Mouse (Mus musculus) ZHBTc4 (cell line): ENCODE data around the gene Slc25a25.
"Not testable (repeated sequence)": the region's sequence is repeated elsewhere in the genome, so short reads cannot be mapped to it uniquely, and the experiment has no call there.

Experiments used
- DNase-seq: peaks from one replicate; pipeline ENCODE4 v3.0.0-alpha.2; 2011; ENCODE audit warnings: low read depth, low spot score

Gene Slc25a25

DNA sequence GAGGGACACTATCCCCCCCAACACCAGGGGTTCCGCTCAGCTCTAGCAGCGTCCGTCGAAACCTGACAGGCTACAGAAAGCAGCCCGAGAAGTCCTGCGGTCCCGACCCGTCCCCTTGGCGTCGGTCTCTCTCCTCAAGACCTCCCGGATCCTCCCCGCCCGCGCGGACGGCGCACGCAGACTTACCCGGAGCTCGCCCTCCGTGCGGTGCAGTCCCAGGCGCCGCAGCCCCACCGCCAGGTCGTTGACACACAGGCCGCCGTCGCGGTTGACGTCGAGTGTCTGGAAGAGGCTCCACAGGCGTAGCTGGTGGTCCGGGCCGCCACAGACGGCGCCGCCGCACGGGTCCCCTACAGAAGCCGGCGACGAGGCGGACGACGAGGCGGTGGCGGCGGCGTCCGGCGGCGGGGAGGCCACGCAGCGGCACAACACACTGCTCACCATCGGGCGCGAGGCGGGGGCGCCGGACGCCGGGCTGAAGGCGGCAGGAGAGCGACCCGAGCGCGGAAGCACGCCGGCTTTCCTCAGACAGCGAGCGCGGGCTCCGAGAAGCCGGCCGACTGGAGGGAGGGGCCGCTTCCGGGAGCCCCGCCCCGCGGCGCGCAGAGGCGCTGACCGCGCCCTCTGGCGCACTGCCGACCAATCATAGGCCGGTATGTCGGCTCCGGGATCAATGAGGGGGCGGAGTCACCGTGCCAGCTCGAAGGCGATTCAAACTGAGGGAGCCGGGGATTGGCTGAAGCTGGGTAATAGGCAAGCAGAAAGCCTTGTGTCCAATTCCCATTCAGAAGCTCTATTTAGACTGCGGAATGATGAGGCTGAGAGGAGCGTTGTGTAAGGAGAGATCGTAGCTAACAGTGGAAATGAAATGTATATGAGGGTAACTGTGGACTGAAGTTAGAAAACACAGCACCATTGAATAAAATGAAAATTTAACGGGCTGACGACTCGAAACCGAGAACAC, at the start of gene Slc25a25:
Gene Slc25a25, minus strand, starts transcription at position 565 of the 964 bp plus-strand sequence.
- DNase-seq, result peak; percentile 99

DNA sequence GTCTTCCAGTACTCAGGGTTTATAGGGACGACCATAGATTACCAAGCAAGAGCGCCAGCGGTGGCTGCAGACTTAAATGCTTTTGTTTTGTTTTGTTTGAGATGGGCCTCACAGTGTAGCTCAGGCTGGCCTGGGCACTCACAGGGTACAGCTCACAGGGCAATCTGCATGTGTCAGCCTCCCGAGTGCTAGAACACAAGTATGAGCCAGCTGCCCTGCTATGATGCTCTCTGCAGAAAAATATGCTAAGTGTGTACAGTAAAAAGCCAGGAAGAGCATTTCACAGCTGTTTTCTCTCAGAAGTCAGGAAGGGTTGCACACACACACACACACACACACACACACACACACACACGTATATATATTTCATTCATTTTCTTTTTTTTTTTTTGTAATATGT, 49.2 kb upstream of the Slc25a25 start:
- DNase-seq, result no peak

DNA sequence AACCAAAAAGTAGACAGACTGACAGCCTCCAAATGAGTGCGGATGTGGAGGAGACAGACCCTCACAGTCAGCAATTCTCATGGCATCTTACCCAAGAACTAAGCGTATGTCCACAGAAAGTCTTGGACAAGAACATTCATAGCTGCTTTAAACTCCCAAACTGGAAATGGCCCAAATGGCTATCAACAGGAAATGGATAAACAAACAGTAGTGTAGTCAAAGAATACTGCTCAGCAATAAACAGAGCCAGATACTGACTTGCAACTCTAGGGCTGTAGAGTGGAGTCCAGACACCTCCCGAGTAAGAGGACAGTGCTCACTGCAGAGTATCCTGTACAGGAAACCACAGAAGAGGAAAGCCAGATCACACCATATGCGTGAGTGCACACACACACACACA, 48.1 kb upstream of the Slc25a25 start:
- DNase-seq, result no peak

- DNase-seq, result no peak
Observed at GRCm38 (mm10) chr2:32496190-32496589, 44.9 kb upstream of the Slc25a25 start.

DNA sequence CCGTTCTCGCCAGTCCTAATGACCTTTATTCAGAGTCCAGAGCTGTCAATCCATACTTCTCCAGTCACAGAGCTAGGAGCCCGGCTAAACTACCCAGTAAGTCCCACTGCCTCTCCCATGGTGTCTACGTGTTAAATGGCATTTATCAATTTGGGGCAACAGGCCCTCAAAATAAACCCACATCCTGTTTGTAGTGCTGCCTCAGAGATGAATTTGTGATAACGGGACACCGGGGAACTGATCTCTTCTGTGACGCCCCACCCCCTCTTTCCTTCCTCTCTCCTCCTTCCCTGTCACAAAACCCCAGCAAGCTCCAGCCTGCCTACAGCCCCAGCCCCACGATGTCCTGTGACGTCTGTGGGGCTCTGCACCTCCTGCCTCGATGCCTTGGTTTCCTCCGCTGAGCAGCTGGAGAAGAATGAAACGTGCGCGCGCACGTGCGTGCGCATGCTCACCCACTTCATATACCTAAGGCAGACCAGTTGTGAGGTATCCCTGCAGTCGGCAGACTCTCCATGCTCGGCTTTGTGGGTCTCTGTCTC, 44.0 kb upstream of the Slc25a25 start:
- peak; percentile 57 for DNase-seq

DNA sequence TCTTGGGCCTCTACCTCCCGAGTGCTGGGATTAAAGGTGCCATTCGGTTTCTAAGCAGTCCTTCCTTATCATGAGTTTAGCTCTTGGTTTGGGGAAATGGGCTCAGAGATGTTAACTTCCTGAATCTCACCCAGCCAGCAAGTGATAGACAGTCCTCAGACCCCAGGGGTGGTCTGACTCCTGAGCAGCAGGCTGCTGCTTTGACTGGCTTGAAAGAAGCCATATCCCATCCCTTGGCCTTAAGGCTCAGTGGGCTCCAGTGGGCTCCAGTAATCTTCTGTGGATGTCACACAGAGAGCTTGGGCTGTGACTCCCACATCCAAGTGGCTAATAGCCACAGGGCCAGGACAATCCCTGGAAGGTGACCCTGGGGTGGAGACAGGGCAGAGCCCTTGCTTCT, 43.3 kb upstream of the Slc25a25 start:
- DNase-seq, result no peak

DNA sequence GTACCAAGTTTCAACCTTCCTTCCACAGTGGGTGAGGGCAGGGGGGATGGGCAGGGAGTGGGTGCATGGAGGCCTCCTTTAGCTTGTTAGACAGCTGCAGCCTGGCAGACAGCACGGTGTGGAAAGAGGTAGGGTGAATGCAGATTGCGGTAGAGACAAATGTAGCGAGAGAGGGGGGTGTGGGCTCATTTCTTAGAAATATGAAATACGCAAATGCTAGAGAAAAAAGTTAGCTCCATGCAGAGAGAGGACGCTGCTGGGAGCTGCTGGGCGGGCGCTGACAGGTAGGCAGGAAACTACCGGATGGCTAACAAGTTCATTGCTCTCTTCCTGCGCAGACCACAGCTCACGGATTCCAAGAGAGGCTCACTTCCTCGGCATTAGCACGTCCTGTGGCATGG, 42.1 kb upstream of the Slc25a25 start:
- DNase-seq, result no peak

DNA sequence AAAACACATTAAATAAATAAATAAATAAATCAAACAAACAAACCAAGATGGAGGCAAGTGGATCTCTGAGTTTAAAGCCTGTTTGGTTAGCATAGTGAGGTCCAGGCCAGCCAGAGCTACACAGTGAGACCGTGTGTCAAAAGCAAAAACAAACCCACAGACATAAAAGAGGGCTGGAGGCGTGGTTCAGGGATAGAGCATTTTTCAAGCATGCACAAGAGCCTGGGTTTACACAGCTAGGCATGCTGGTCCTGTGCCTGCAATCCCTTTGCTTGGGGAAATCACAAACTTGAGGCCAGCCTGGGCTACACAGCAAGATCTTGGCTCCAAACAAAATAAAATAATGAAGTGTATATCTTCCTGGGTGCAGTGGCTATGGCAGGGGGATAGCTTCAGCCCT, 41.4 kb upstream of the Slc25a25 start:
- DNase-seq, result no peak

GRCm38 (mm10) chr2:32490730-32491129, 39.5 kb upstream of the Slc25a25 start:
- DNase-seq, result peak; percentile 54

GRCm38 (mm10) chr2:32488679-32489078, 37.4 kb upstream of the Slc25a25 start:
- DNase-seq, result peak; percentile 95

DNA sequence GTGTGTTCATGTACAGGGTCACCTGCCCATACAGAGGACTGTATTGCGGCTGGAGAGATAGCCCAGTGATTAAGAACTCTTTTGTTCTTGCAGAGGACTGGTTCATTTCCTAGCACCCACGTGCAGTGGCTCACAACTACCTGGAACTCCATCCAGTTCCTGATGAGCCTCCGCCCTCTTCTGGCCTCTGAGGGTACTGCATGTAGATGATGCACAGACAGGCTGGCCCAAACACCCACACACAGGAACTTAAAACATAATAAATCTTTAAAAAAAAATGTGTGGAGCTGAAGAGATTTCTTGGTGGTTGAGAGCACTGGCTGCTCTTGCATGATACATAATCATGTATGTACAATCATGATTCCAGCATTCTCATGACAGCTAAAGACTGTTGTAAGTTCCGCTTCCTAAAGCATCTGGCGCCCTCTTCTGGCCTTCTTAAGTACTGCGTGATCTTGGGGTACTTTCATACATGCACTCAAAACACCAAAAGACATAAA, 35.9 kb upstream of the Slc25a25 start:
- DNase-seq, result peak; percentile 94

DNA sequence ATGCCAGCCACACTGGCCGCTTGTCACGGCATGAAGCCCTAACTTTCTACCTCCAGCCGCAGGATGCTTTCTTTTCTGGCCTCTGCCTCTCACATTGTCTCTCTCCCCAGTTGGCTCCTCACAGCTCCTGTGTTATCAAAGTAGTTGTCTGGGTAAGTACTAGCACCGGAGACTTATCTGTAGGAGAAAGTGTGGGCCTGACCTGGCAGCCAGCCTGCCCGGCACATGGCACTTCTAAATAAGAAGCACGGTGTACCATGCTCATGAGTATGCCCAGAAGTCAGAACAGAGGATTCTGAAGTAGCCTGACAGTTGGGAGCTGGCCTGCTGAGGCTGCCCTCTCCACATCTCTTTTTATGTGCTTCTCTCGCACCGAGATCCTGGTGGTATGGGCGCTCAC, 34.9 kb upstream of the Slc25a25 start:
- DNase-seq, result no peak

GRCm38 (mm10) chr2:32485751-32486150, 34.5 kb upstream of the Slc25a25 start:
- no peak for DNase-seq

DNA sequence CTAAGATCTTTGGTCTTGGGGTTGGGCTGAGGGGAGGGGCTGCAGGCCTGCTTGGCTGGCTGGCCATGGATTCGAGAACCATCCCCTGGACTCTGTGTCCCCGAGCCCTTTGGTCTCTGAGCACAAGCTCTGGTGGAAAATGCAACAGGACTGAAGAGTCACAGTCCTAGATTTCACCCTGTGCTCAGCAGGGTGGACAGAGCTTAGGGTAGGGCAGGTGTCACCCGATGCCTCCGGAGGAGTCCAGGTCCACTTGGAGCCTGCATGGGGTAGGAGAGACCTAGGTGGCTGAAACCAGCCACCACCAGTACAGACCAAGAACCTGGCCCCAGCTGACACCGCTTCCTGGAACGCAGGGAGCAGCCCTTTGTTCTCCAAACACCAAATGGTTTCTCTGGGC, 33.7 kb upstream of the Slc25a25 start:
- peak; percentile 77 for DNase-seq

DNA sequence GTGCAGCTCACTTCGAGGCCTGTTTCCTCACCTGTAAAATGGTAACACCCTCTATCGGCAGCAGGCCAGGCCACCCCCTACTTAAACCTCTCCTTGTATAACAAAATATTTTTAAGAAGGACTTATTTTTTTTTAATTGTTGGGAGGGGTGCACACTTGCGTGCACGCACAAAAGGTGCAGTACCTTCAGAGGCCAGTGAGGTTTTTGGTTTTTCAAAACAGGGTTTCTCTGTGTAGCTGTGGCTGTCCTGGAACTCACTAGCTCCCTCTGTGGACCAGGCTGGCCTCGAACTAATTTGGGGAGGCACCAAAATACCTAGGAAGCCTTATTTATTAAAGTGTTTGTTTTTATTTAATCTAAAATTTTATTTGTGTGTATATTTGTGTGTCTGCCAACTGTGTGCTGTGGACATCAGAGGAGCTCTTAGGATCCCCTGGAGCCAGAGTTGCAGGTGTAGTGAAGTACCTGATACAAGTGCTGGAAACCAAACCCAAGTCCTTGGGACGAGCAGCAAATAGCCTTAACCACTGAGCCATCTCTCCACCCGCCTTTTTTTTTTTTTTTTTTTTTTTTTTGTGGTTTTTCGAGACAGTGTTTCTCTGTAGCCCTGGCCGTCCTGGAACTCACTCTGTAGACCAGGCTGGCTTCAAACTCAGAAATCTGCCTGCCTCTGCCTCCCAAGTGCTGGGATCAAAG, 32.1 kb upstream of the Slc25a25 start:
- DNase-seq, result peak; percentile 80

DNA sequence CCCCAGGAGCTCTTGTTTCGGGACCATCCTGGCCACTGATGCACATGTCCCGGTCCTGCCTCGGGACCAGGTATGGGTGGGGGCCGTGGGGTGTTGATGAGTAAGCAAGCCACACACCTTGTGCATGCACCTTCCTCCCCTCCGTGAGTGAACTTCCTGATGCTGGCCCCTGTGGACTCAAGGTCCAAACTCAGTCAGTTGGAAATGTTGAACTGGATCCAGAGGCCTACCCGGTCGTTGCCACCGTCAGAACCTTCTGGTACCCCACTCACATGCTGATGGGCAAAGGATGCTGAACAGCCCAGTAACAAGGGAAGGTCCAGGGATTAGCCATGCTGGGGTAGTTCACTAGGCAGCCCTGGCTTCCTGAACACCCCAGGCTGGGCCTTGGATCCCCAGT, 31.1 kb upstream of the Slc25a25 start:
- no peak for DNase-seq

- DNase-seq, result not testable (repeated sequence)
Observed at GRCm38 (mm10) chr2:32475361-32475760, 24.1 kb upstream of the Slc25a25 start.

- no peak for DNase-seq
Observed at GRCm38 (mm10) chr2:32471681-32472061, 20.4 kb upstream of the Slc25a25 start.

GRCm38 (mm10) chr2:32471001-32471680, 19.9 kb upstream of the Slc25a25 start:
- no peak for DNase-seq

GRCm38 (mm10) chr2:32464212-32464891, 13.1 kb upstream of the Slc25a25 start:
- DNase-seq, result no peak

DNA sequence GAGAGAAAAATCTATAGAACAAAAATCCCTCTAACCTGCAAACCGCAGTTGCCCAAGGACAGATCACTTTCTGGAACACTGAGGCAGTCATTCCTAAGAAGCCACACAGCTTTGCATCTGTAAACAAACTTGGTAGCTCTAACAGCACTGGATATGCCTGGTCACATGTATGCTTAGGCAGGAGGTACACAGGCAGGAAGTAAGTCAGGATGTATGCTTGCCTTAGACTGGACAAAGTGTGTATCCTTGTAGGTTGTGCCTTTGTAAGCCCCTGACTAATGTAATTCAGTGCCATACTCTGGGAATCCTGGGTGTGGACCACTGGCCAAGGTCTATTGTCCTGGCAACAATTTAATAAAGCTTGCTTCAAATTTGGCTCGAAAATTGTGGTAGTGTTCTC, 12.5 kb upstream of the Slc25a25 start:
- DNase-seq, result no peak
